Mouse (Mus musculus) heart, adult 2 months (tissue): ENCODE results near the gene Tshz2. TPM values are rescaled to one million over a fixed set of nuclear protein-coding genes. Genes with fewer than 3 reads are reported as not detected.

Experiments
- DNase-seq, 2 experiments: peaks; one replicate each; pipeline ENCODE4 v3.0.0; 2021
- H3K27ac ChIP-seq: fragments of 200-600 bp; 2 replicates; pipeline ENCODE4 v1.8.1; 2022
- H3K27me3 ChIP-seq: fragments of 200-500 bp; 2 replicates; pipeline ENCODE4 v1.6.1; 2012; ENCODE audit warnings: mild to moderate bottlenecking, low read length, inconsistent platforms, mixed read lengths; ENCODE audit not compliant: control insufficient read depth, insufficient read depth
- H3K36me3 ChIP-seq: fragments of 200-500 bp; 2 replicates; pipeline ENCODE4 v1.6.1; 2012; ENCODE audit warnings: low read length, inconsistent platforms; ENCODE audit not compliant: control insufficient read depth, insufficient read depth
- H3K4me1 ChIP-seq: fragments of 200-500 bp; 2 replicates; pipeline ENCODE4 v1.6.1; 2011; ENCODE audit warnings: low read length; ENCODE audit not compliant: control insufficient read depth, insufficient read depth
- H3K4me3 ChIP-seq: fragments of 200-600 bp; 2 replicates; pipeline ENCODE4 v1.8.1; 2022
- H3K79me2 ChIP-seq: fragments of 200-500 bp; replicated peaks from 2 replicates; pipeline ENCODE4 v1.6.1; 2012; ENCODE audit warnings: mild to moderate bottlenecking, inconsistent platforms, low read length, moderate library complexity, mixed read lengths; ENCODE audit not compliant: control insufficient read depth, insufficient read depth
- H3K9ac ChIP-seq: fragments of 200-500 bp; 2 replicates; pipeline ENCODE4 v1.6.1; 2012; ENCODE audit warnings: low read depth, mild to moderate bottlenecking, control low read depth, inconsistent platforms, low read length, mixed read lengths
- CTCF ChIP-seq: fragments of 200-600 bp; IDR thresholded peaks from 2 replicates; pipeline ENCODE4 v1.8.1; 2022; ENCODE audit warnings: antibody characterized with exemption, mild to moderate bottlenecking, moderate library complexity
- EP300 ChIP-seq: fragments of 200-500 bp; IDR thresholded peaks from 2 replicates; pipeline ENCODE4 v1.6.1; 2011; ENCODE audit warnings: low read depth, low read length, control low read depth; ENCODE audit not compliant: insufficient read depth
- POLR2A ChIP-seq: fragments of 200-500 bp; IDR thresholded peaks from 2 replicates; pipeline ENCODE4 v1.6.1; 2011; ENCODE audit warnings: mild to moderate bottlenecking, low read depth, low read length, control low read depth; ENCODE audit not compliant: insufficient read depth
- WGBS: fragments of 180-500 bp; shearing (Covaris S2); methylation state at CpG from one replicate; pipeline ENCODE4 v1.1.7; 2018; 5-methylcytosine and 5-hydroxymethylcytosine counted together
- intact Hi-C: fragments of 180-260 bp; cut with DNase I; formaldehyde crosslinking; loops from one replicate; pipeline ENCODE4 v1.15.1; 2025
- polyA plus RNA-seq: library from polyadenylated mRNA; depleted of rRNA; stranded (reverse); fragments of >200 nt; gene quantifications from 2 replicates; pipeline ENCODE4 v1.2.3, GENCODE M21; 2012
- total RNA-seq, 2 experiments: library from RNA; stranded (reverse); gene quantifications; 2 replicates each; pipeline ENCODE4 v1.2.3; 2021

The Tshz2 gene
- total and polyA plus RNA-seq, 3 experiments = 8.2 to 12.9 (median 12.1) TPM

DNA sequence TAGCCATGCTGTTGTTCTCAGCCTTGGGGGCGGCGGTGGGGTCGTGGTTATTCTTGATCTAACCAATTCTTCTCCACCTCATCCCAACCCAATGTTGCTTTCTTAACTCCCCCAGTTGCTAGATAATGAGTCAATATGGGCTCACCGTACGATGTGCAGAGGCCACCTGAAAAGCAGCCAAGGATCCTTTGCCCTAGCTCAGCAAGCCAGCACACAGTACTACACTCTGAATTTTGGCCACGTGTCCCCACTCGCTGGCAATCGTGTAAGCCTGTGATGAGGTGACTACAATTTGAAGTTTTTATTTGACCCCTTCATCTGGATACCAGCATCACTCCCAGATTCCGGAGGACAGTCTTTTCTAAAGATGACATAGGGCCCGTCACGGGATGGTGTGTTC, 293.2 kb downstream of the Tshz2 start:
- intact Hi-C loops = no loop called here
- H3K9ac ChIP-seq = no peak overlapping the region
- TF ChIP-seq EP300 (no peak), CTCF (no peak), POLR2A (no peak)
- no peaks in the 10 kb centered on the region for H3K4me1 ChIP-seq
- peak in 1 of 2 experiments; percentile 4 for DNase-seq
- no peak overlapping the region for H3K4me3 ChIP-seq
- no peak overlapping the region for H3K27ac ChIP-seq
- no peaks in the 10 kb centered on the region for H3K36me3 ChIP-seq
- WGBS = 65% methylated on average over 11 of the region's 11 CpGs
- no peaks in the 10 kb centered on the region for H3K79me2 ChIP-seq
- no peaks in the 10 kb centered on the region for H3K27me3 ChIP-seq

DNA sequence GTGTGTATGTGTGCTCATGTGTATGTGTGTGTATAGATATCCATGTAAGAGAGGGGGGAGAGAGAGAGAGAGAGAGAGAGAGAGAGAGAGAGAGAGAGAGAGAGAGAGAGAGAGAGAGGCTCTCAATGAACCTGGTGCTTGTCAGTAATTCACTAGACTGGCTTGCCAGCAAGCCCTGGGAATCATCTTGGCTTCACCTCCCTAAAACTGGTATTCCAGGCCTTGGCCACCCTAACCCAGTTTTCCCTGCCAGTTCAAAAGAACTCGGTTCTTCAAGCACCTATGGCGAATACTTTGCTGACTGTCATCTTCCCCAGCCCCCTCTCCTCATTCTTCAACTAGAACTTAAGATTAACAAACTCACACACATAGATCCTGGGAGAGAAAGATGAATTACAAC, 294.6 kb downstream of the Tshz2 start:
- H3K4me1 ChIP-seq = no peaks in the 10 kb centered on the region
- no peaks in the 10 kb centered on the region for H3K27me3 ChIP-seq
- H3K79me2 ChIP-seq = no peaks in the 10 kb centered on the region
- no peak overlapping the region for H3K4me3 ChIP-seq
- no peaks in the 10 kb centered on the region for H3K36me3 ChIP-seq
- no peak overlapping the region for H3K27ac ChIP-seq
- no peak overlapping the region for H3K9ac ChIP-seq
- TF ChIP-seq EP300 (no peak), CTCF (no peak), POLR2A (no peak)
- 67% methylated on average over 2 of the region's 2 CpGs for WGBS
- DNase-seq = no peak
- intact Hi-C loops = no loop called here

DNA sequence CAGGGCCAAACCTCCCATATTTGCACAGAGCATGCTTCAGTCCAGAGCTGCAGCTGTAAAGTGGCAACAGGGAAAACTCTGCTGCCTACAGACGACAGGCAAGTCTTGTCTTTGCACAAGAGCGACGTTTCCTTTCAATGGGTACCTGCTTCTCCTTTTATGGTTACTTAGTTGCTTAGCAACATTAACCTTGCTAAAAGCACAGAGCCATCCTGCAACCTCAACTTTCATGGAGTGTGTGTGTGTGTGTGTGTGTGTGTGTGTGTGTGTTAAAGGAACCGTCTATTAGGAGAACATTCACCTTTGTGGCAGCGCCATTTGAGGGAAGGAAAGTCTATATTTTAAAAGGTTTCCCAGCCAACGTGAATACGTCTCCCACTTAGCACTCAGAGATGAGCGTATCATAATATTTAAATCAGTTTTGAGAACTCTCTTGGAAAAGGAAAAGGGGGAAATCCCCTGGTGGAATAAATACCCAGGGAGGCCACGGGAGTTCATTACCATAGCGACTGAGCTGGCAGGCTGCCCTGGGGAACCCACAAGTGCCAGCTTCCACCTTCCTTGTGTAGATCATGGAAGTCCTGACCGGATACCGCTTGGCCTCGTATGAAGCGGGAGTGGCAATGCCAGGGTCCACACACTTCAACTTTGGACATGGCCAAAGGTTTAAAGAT, 295.8 kb downstream of the Tshz2 start:
- WGBS = 57% methylated on average over 14 of the region's 14 CpGs
- peak in 1 of 2 experiments; percentile 13 for DNase-seq
- TF ChIP-seq EP300 = no peak
- TF ChIP-seq CTCF = no peak
- TF ChIP-seq POLR2A = no peak

DNA sequence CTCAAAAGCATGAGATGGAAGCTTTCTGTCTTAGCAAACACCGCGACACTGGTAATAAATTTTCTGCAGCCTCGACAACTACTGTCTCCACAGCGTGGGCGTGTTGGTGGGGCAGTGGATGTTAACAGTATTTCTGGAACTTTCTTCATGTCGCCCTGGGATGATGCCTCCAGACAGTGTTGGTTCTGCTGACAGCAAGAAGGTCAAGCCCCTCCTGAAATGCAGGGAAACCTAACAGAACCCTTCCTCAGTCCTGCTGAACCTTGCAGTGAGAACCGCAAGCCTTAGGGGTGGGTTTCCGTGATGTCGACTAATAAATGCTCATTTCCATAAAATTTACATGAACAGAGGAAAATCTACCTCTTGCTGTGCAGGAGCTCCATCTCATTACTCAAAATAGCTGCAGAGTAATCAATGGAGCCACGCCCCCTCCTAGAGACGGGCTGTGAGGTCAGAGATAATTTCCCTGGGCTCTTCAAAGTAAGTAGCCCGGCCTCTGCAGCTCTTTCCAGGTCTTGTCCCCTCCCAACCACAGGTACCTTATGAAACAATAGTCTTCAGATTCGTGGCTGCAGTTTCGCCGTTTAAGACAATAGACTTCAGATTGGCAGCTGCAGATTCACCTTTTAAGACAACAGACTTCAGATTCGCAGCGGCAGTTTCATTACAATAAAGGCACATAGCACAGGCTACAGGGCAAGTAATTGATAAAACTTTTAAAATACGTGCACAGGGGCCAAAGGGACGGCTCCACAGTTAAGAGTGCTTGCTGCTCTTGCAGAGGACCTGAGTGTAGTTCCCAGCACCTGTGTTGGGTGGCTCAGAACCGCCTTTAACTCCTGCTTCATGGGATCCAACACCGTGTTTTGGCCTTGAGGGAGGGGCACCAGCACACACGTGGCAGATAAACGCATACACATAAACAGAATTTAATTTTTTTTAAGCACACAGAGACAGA, 297.0 kb downstream of the Tshz2 start:
- Histone ChIP-seq H3K4me3 (peak overlapping the region; percentile 32), H3K27me3 (no peaks in the 10 kb centered on the region), H3K36me3 (no peaks in the 10 kb centered on the region), H3K79me2 (no peaks in the 10 kb centered on the region), H3K4me1 (no peaks in the 10 kb centered on the region), H3K9ac (no peak overlapping the region), H3K27ac (no peak overlapping the region)
- 51% methylated on average over 23 of the region's 23 CpGs for WGBS
- DNase-seq = peak; percentile 18 to 27
- TF ChIP-seq CTCF (no peak), POLR2A (0 out of 2 replicates have a peak, but pooled peaks have one; percentile 23), EP300 (no peak)
- intact Hi-C loops = no loop called here

More for the DNA sequence above, 295.8 kb downstream of the Tshz2 start:
- Histone ChIP-seq H3K4me3 (no peak overlapping the region), H3K36me3 (no peaks in the 10 kb centered on the region), H3K79me2 (no peaks in the 10 kb centered on the region), H3K9ac (no peak overlapping the region), H3K27me3 (no peaks in the 10 kb centered on the region), H3K4me1 (no peaks in the 10 kb centered on the region), H3K27ac (no peak overlapping the region)
- intact Hi-C loops = no loop called here

DNA sequence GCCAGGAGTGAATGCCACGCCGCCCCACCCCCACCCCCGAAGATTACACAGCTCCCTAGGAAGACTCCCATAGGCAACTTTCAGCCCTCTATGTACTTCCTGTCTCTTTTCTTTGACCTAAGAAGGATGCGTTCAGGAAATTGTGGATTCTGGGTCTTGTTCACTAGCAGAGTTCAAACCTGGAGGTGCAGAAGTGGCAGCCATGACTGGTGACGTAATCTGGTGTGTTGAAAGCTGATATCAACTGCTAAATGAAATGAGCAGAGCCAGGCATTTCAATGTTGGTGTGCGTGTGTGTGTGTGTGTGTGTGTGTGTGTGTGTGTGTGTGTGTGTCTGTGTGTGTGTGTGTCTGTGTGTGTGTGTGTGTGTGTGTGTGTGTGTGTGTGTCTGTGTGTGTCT, 302.8 kb downstream of the Tshz2 start:
- H3K9ac ChIP-seq = no peak overlapping the region
- H3K36me3 ChIP-seq = no peaks in the 10 kb centered on the region
- intact Hi-C loops = no loop called here
- no peaks in the 10 kb centered on the region for H3K4me1 ChIP-seq
- WGBS = 44% methylated on average over 6 of the region's 6 CpGs
- H3K27me3 ChIP-seq = no peaks in the 10 kb centered on the region
- no peaks in the 10 kb centered on the region for H3K79me2 ChIP-seq
- no peak overlapping the region for H3K4me3 ChIP-seq
- DNase-seq = no peak
- no peak overlapping the region for H3K27ac ChIP-seq
- no peak for TF ChIP-seq CTCF
- TF ChIP-seq EP300 = no peak
- TF ChIP-seq POLR2A = no peak
